Mouse (Mus musculus) retina, postnatal 7 days (tissue): ENCODE results near the gene Inhbb.

ENCODE experiments used
- DNase-seq: peaks from one replicate; pipeline ENCODE4 v3.0.0-alpha.2; 2012; ENCODE audit warnings: low read depth, low spot score

The Inhbb gene

DNA sequence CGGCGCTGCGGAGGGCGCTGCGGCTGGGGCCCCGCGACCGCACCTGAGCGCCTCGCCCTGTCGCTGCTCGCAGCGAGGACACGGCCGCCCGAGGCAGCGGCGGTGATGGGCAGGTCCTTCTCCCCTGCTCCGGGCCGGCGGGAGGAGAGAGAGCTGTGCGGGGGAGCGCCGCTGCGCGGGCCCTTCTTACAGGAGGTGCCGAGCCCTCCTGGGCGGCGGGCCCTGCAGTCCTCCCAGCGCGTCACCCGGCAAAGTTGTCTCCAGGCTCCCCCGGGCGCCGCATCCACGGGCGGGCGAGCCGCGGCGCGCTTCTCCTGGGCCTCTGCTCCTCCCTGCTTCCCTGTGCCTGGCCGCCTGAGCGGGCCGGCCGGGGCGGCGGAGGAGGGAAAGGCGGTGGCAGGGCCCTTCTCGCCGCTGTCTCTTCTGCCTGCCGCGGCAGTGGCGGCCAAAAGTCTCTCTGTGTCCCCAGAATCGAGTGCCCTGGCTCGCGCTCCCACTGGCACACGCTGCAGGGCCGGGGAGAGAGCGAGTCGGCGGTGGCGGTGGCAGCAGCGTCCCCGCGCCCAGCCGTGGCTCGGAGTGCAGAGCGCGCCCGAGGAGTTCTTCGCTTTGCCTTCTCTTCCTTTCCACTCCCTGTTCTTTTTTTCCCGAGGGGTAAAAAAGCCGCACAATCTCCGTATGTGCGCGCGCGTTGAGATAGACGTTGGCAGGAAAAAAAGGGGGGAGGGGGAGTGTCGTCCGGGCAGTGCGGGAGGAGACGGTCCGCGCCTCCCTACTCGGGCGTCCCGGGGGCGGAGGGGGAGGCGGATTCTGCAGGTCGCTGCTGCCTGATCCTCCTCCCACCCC, at the start of gene Inhbb:
TSS of gene Inhbb (minus strand) at position 673 of the 846 bp plus-strand sequence.
- peak; percentile 37 for DNase-seq

GRCm38 (mm10) chr1:119463386-119463785, 41.3 kb upstream of the Inhbb start:
- peak; percentile 58 for DNase-seq

- DNase-seq: no peak
Observed at GRCm38 (mm10) chr1:119460062-119460461, 38.0 kb upstream of the Inhbb start.

GRCm38 (mm10) chr1:119457993-119458605, 36.1 kb upstream of the Inhbb start:
- DNase-seq: peak; percentile 52

DNA sequence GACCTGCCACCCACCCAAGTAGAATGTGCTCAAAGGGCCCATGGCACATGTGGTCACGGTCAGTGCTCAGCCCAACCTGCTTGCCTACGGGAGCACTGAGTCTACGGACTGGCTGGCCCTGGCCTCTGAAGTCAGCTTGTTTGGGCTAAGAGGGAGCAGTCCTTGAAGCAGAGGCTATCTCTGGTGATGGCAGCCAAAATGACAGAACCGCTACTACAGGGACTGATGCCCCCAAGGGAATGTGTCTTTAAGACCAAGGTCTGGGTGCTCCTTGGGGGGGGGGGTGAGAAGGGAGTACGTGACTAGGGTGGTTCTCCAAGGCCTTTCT, 35.4 kb upstream of the Inhbb start:
- no peak for DNase-seq

GRCm38 (mm10) chr1:119456671-119457527, 34.9 kb upstream of the Inhbb start:
- DNase-seq: no peak

DNA sequence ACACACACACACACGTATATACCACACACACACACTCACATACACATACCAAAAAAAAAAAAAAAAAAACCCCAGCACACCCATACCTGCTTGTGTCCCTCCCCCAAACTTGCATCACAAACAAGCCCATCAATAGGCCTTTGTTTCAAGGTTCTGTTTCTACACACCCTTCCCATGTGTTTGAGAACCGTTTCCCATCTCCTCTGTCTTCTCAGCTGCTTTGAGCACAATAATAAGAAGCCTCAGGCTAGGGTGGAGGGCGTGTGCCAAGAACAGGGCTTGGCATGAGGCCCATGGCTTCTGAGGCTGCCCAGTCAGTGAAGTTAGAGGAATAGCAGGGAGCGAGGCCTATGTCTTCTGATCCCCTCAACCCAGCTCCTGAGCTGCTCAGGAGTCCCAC, 31.7 kb upstream of the Inhbb start:
- DNase-seq: no peak

DNA sequence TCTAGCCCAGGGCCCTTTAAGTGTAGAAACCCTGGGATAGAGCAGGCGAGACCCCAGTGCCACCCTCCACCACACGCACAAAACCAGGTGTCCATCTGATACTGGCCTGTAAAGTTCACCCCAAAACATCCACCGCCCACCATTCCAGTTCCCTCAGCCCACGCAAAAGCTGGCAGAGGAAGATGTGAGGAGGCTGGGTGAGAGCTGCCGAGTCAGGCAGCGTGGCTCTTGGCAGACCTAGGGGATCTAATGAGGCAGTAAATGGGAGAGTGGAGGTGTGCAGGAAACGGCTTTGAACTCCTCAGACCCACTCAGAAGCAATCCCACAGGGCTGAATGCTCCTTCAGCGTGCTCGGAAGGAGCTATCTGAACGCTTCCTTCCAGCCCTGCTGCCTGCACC, 29.4 kb upstream of the Inhbb start:
- DNase-seq: no peak

DNA sequence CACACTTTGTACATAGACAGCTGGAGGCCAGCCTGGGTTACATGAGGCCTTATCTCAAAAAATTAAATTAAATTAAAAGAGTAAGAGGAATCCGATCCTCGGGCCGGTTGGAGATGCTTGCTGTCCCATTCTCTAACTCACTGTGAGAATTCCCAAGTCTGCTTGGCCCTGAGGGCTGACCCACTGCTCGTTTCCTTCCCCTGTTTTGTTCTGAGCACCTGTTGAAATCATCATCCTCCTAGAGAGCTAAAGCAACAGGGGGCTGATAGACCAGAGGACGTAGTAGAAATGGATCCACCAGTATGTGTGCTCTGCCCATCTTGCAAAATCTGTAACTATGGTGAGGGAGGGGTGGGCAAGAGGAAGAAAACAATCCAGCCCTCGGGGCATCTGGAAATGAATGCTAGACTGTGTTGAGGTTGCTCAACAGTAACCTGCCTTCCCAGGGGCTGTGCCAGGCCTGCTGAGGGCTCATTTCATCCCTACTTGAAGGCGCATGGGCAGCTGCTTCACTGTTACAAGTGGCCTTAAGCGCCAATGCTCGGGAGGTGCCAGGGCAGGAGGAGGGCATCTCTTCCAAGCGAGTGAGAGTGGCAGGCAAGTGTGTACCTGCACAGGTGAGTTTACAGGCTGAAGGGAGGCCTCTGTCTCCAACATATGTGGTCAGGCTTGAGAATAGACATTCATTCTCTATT, 28.8 kb upstream of the Inhbb start:
- no peak for DNase-seq

- DNase-seq: no peak
Observed at GRCm38 (mm10) chr1:119446753-119447283, 24.8 kb upstream of the Inhbb start.

GRCm38 (mm10) chr1:119443591-119444350, 21.7 kb upstream of the Inhbb start:
- no peak for DNase-seq

DNA sequence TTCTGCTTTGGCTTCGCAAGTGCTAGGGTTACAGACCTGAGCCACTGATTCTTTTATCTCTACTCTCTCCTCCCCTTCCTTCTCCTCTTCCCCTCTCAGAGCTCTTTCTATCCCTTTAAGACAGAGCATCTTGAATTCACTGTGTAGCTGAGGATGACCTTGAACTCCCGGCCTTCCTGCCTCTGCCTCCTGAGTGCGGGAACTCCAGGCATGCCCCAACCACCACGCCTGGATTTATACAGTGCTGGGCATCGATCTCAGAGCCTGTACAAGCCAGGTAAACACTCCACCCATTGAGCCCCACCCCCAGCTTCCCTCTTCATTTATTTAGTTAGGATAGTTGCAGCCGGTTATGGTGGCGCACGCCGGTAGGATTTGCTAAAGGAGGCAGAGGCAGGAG, 20.9 kb upstream of the Inhbb start:
- DNase-seq: no peak

DNA sequence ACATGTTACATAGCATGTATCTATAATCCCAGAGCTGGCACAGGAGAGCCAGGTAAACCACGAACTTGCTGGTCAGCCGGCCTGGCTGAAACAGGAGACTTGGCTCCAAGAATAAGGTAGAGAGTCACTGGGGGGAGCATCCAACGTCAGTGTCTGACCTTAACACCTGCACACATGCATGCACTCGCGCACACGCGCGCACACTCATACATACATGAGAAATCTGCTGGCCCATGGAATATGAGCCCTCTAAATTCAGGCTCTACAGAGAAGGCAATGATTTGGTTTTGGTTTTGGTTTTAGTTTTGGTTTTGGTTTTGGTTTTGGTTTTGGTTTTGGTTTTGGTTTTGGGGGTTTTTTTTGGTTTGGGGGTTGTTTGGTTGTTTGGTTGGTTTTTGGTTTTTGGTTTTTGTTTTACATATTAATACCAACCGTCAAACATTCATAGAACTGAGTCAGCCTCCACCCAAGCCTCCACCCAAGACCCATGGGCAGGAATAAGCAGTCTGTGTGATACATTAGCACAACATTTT, 16.1 kb upstream of the Inhbb start:
- no peak for DNase-seq

- DNase-seq: no peak
Observed at GRCm38 (mm10) chr1:119437401-119437800, 15.4 kb upstream of the Inhbb start.

- DNase-seq: peak; percentile 62
Observed at GRCm38 (mm10) chr1:119424141-119424860, 2.3 kb upstream of the Inhbb start.

GRCm38 (mm10) chr1:119423510-119423909, 1.5 kb upstream of the Inhbb start:
- DNase-seq: peak; percentile 39

GRCm38 (mm10) chr1:119422460-119423015, 490 bp upstream of the Inhbb start:
- DNase-seq: no peak

- DNase-seq: peak; percentile 43
Observed at GRCm38 (mm10) chr1:119420984-119421575, 968 bp downstream of the Inhbb start.
